Mouse (Mus musculus): ENCODE results near the gene Fam208b. TPM values are rescaled to one million over a fixed set of nuclear protein-coding genes. Genes with fewer than 3 reads are reported as not detected.

Gene Fam208b
- polyA plus RNA-seq (2012; fragmentation: generic; extraction: Trizol) = 3.7 TPM
- long read RNA-seq, experiment 1, partial matches to known transcripts = 2 of 3 reads
- long read RNA-seq, experiment 1, other reads (novel, unspliced or antisense) = 1 of 3 reads
- long read RNA-seq, experiment 2, partial matches to known transcripts = 4 of 4 reads
- long read RNA-seq, experiment 2, other reads (novel, unspliced or antisense) = 0 of 4 reads

DNA sequence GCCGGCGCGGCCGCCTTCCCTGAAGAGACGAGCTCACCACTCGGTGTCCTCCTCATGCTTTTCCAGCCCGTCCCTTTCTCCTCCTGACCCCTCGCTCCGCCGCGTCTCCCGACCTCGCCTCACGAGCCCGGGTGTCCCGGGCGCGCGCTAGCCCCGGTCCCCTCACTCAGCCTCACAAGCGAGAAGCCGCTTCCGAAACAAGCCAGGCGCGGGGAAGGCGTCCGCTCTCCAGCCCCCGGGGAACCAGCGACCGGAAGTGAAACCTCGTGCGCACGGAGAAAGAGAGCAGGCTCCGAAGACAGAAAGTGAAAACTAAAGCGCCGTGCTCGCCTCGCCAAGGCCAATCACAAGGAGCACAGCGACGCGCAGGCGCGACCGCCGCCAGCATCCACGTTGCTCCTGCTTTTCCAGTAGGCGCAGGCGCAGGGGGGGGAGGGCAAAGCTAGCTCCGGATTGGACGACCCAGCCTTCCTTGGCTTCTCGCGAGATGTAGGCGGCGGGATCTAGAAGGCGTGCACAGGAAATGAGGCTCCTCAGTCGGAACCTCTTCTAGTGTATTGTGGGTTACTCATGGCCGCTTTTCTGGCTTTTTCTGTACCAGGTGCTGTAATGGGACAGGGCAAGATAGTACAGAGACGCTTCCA lies at the start of gene Fam208b:
Fam208b (minus strand) TSS at position 314 of the 644 bp plus-strand sequence.
- Histone ChIP-seq H3K79me3 (ENCODE audit: low read depth) (peaks cover 44% of the 10 kb centered on the region), H3K36me3 (ENCODE audit: control insufficient read depth, insufficient read depth) (no peaks in the 10 kb centered on the region), H3ac (ENCODE audit: control insufficient read depth, insufficient read length, low read depth) (peak within 1 kb of the TSS; percentile 88), H3K27me3 (ENCODE audit: control insufficient read depth, insufficient read depth, insufficient read length) (no peaks in the 10 kb centered on the region), H3K79me2 (ENCODE audit: control insufficient read depth, insufficient read depth) (peaks cover 50% of the 10 kb centered on the region), H3K4me3 (ENCODE audit: insufficient read depth, poor library complexity, severe bottlenecking) (peak within 1 kb of the TSS; percentile 92)
- TF ChIP-seq MAX (IDR thresholded peaks at IDR 0.05) (peak; percentile 96), FOSL1 (IDR thresholded peaks at IDR 0.05; ENCODE audit: insufficient read depth, low read length, poor library complexity, severe bottlenecking) (no peak)

DNA sequence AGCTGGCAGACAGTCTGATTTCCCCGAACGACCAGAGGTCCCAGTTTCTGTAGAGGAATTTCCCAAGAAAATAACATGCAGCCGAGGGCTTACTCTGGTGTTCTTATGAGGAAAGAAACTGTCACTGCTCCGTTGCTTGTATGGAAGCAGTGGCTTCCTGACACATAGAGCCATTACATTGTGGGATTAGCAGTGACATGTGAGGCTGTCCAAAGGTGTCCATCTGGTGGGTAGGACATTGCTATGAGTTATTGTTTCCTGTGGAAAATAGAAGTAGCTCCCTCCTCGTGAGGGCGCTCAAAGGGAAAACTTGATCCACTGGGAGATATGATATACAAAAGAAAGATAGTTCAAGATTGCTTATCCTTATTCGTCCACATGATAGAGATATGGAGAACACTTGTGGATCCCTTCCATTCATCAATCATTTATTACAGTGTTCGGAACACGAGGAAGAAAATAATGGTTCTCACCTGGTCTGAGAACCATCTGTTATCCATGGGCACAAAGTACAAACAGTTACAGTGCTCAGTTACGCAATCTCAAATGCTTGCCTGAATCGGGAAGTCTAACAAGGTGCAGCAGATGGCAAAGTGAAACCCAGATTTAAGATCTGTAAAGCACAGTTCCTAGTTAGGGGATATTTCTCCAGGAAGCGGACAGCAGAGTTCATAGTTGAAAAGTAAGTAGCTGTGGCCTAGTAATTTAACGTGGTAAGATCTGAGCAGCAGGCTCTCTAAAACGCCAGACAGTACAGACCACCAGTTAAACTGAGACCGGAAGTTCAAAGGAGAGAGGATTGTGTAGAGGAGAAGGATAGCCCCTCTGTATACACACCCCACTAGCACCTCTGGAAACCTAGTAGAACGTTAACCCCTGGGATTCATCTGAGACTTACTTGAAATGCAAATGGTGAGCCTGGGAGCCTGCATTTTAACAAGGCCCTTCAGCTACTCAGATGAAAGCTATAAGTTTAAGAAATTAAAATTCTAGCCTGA lies 48.6 kb upstream of the Fam208b start:
- H3K4me3 ChIP-seq (ENCODE audit: insufficient read depth, poor library complexity, severe bottlenecking) = no peak overlapping the region
- no peaks in the 10 kb centered on the region for H3K36me3 ChIP-seq (ENCODE audit: control insufficient read depth, insufficient read depth)
- H3K79me2 ChIP-seq (ENCODE audit: control insufficient read depth, insufficient read depth) = no peaks in the 10 kb centered on the region
- no peak for TF ChIP-seq MYOG (IDR thresholded peaks at IDR 0.05; ENCODE audit: control insufficient read depth, extremely low read depth, insufficient read length)
- peak; percentile 54 for TF ChIP-seq CEBPB (IDR thresholded peaks at IDR 0.05; ENCODE audit: low read depth)
- H3ac ChIP-seq (ENCODE audit: control insufficient read depth, insufficient read length, low read depth) = no peak overlapping the region
- no peaks in the 10 kb centered on the region for H3K27me3 ChIP-seq (ENCODE audit: control insufficient read depth, insufficient read depth, insufficient read length)
- no peaks in the 10 kb centered on the region for H3K79me3 ChIP-seq (ENCODE audit: low read depth)

DNA sequence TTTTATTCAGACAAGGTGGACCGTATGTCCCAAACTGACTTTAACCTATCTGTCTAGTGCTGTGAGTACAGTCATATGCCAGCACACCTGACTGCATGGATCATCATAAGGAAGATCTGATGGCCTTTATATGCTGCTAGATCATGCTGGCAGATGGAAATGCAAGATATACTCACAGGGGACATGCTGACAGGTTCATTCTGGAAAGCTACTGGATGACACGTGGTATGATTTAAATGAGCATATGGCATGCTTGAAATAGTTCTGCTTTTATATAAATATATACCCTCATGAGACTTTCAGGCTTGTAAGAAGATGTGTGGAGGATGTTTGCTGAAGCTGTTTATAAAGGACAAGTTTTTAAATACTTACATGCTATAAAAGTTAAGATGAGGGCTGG lies 43.5 kb upstream of the Fam208b start:
- Histone ChIP-seq H3K79me2 (ENCODE audit: control insufficient read depth, insufficient read depth) (no peaks in the 10 kb centered on the region), H3K79me3 (ENCODE audit: low read depth) (no peaks in the 10 kb centered on the region), H3ac (ENCODE audit: control insufficient read depth, insufficient read length, low read depth) (no peak overlapping the region), H3K4me3 (ENCODE audit: insufficient read depth, poor library complexity, severe bottlenecking) (no peak overlapping the region), H3K36me3 (ENCODE audit: control insufficient read depth, insufficient read depth) (no peaks in the 10 kb centered on the region), H3K27me3 (ENCODE audit: control insufficient read depth, insufficient read depth, insufficient read length) (no peaks in the 10 kb centered on the region)
- TF ChIP-seq CEBPB (IDR thresholded peaks at IDR 0.05; ENCODE audit: low read depth) (no peak), FOSL1 (IDR thresholded peaks at IDR 0.05; ENCODE audit: insufficient read depth, low read length, poor library complexity, severe bottlenecking) (no peak), MYOG (IDR thresholded peaks at IDR 0.05; ENCODE audit: control insufficient read depth, extremely low read depth, insufficient read length) (no peak), CTCF (IDR thresholded peaks at IDR 0.05; ENCODE audit: control insufficient read depth, insufficient read depth, insufficient read length) (no peak), MAX (IDR thresholded peaks at IDR 0.05) (no peak), USF1 (IDR thresholded peaks at IDR 0.05; ENCODE audit: low read depth) (no peak), MYOD1 (IDR thresholded peaks at IDR 0.05; ENCODE audit: control insufficient read depth, insufficient read length, low read depth) (no peak)

DNA sequence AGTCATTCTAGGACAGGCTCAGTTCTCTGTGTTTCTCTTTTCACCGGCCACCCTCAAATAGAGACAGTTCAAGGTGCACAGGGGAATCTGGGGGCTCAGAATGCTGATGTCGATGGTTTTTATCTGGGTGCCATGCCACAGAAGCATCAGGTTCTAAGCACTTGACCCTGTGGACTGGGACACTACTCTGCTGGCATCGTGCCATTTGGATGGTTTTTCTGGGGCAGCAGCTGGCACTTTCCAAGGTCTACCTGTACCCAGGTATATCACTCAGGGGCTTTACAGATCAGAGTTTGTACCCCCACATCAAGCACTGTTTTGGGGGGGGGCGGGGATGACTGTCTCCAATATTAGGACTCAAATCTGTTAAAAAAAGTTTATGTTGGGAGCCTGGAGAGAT lies 39.7 kb upstream of the Fam208b start:
- Histone ChIP-seq H3K27me3 (ENCODE audit: control insufficient read depth, insufficient read depth, insufficient read length) (no peaks in the 10 kb centered on the region), H3K79me3 (ENCODE audit: low read depth) (no peaks in the 10 kb centered on the region), H3ac (ENCODE audit: control insufficient read depth, insufficient read length, low read depth) (no peak overlapping the region), H3K4me3 (ENCODE audit: insufficient read depth, poor library complexity, severe bottlenecking) (no peak overlapping the region), H3K36me3 (ENCODE audit: control insufficient read depth, insufficient read depth) (no peaks in the 10 kb centered on the region), H3K79me2 (ENCODE audit: control insufficient read depth, insufficient read depth) (no peaks in the 10 kb centered on the region)
- TF ChIP-seq MYOG (IDR thresholded peaks at IDR 0.05; ENCODE audit: control insufficient read depth, extremely low read depth, insufficient read length) = no peak
- no peak for TF ChIP-seq CTCF (IDR thresholded peaks at IDR 0.05; ENCODE audit: control insufficient read depth, insufficient read depth, insufficient read length)
- TF ChIP-seq MAX (IDR thresholded peaks at IDR 0.05) = no peak
- TF ChIP-seq MYOD1 (IDR thresholded peaks at IDR 0.05; ENCODE audit: control insufficient read depth, insufficient read length, low read depth) = no peak
- TF ChIP-seq USF1 (IDR thresholded peaks at IDR 0.05; ENCODE audit: low read depth) = no peak
- TF ChIP-seq FOSL1 (IDR thresholded peaks at IDR 0.05; ENCODE audit: insufficient read depth, low read length, poor library complexity, severe bottlenecking) = no peak
- TF ChIP-seq CEBPB (IDR thresholded peaks at IDR 0.05; ENCODE audit: low read depth) = no peak

DNA sequence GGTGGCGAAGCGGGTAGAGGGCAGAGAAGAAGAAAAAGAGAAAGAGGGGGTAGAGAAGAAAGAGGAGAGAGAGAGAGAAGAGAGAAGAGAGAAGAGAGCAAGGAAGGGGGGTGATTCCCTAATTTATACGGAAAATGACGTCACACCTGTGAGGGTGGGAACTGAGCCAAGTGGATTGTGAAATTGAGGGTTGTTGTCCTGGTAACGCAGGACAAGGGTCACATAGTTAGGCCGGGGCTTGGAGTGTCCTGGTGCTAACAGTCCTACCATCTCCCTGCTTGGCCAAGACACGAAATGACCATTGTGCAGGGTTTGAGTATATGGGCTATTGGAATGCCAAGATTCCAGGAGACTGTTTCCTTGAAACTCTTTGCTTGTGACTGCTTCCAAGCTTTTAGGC lies 35.7 kb upstream of the Fam208b start:
- no peaks in the 10 kb centered on the region for H3K36me3 ChIP-seq (ENCODE audit: control insufficient read depth, insufficient read depth)
- H3K79me3 ChIP-seq (ENCODE audit: low read depth) = no peaks in the 10 kb centered on the region
- TF ChIP-seq FOSL1 (IDR thresholded peaks at IDR 0.05; ENCODE audit: insufficient read depth, low read length, poor library complexity, severe bottlenecking) = no peak
- H3K79me2 ChIP-seq (ENCODE audit: control insufficient read depth, insufficient read depth) = no peaks in the 10 kb centered on the region
- no peaks in the 10 kb centered on the region for H3K27me3 ChIP-seq (ENCODE audit: control insufficient read depth, insufficient read depth, insufficient read length)
- H3ac ChIP-seq (ENCODE audit: control insufficient read depth, insufficient read length, low read depth) = no peak overlapping the region
- H3K4me3 ChIP-seq (ENCODE audit: insufficient read depth, poor library complexity, severe bottlenecking) = no peak overlapping the region

DNA sequence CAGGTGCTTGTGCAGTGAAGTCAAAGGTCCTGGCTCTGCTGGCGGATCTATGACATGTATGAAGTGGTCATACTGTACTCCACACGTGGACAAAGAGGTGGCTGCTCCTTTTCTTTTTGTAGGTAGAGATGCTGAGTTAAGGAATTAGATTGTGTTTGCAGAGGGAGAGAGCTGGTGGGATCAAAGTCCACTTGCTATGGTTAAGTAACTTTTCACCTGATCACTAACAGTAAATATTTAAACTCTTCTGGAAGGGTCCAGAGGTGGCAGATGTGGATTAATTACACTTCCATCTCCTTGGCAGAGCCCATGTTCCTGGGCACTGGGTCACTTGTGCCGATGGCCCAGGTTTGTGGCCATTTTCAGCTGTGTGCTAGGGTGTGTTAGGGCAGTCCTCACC lies 35.0 kb upstream of the Fam208b start:
- H3K36me3 ChIP-seq (ENCODE audit: control insufficient read depth, insufficient read depth) = no peaks in the 10 kb centered on the region
- no peak overlapping the region for H3ac ChIP-seq (ENCODE audit: control insufficient read depth, insufficient read length, low read depth)
- no peak overlapping the region for H3K4me3 ChIP-seq (ENCODE audit: insufficient read depth, poor library complexity, severe bottlenecking)
- no peaks in the 10 kb centered on the region for H3K79me3 ChIP-seq (ENCODE audit: low read depth)
- H3K27me3 ChIP-seq (ENCODE audit: control insufficient read depth, insufficient read depth, insufficient read length) = no peaks in the 10 kb centered on the region
- H3K79me2 ChIP-seq (ENCODE audit: control insufficient read depth, insufficient read depth) = no peaks in the 10 kb centered on the region
- TF ChIP-seq CEBPB (IDR thresholded peaks at IDR 0.05; ENCODE audit: low read depth) (no peak), FOSL1 (IDR thresholded peaks at IDR 0.05; ENCODE audit: insufficient read depth, low read length, poor library complexity, severe bottlenecking) (no peak), CTCF (IDR thresholded peaks at IDR 0.05; ENCODE audit: control insufficient read depth, insufficient read depth, insufficient read length) (no peak)

Measured in C2C12 (cell line).